Mouse (Mus musculus) adrenal gland, postnatal 0 days (tissue): Measurements from ENCODE around the gene Emc6. TPM values are rescaled to one million over a fixed set of nuclear protein-coding genes. Genes with fewer than 3 reads are reported as not detected.

Experiments used
- polyA plus RNA-seq: library from polyadenylated mRNA; unstranded; fragments of >200 nt; fragmentation: Nextera tagmentation; extraction: Ambion mirVana; gene quantifications from 2 replicates; pipeline ENCODE4 v1.2.1, GENCODE M21; 2015

Gene Emc6
- polyA plus RNA-seq, result 111 and 130 TPM in 2 replicates

GRCm38 (mm10) chr11:73176608-73177508 lies at the start of gene Emc6, which contains the start of gene Tax1bp3:
TSS of gene Emc6 (minus strand) at chr11:73177037.
TSS of gene Tax1bp3 (plus strand) at chr11:73177083.

GRCm38 (mm10) chr11:73199230-73199712 lies 22.4 kb upstream of the Emc6 start, which contains the start of gene Shpk:
TSS of gene Shpk (plus strand) at chr11:73199460.

DNA sequence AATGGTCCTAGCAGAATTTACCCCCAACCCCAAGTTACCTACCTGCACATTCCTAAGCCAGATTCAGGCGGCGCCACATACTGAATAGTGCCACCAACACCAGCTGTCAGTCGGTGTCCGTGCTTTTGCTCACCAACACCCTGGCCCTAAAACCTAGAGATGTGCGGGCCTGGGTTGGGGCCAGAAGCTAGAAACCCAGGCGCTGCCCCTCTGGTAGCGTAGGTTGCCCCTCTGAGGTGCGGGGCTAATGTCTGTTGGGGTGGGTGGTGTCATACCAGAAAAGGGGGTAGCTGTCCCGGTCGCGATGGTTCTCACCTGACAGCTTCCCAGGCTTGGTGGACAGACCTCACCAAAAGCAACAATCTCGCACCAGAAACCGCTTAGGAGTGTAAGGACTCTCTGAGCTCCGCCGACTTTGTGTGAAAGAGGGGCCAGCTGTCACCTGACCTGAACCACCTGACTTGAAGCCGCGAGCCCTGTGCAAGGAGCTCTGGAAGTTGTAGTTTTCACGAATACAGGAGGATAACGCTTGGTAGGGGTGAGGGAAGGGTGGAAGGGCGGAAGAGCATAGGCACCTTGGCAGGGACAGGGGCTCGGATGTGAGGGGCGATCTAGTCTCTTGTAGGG lies 21.9 kb upstream of the Emc6 start, which contains the start of gene Ctns:
TSS of gene Ctns (minus strand) at position 440 of the 627 bp plus-strand sequence.

GRCm38 (mm10) chr11:73159957-73160810 lies 16.7 kb downstream of the Emc6 start, which contains the start of gene P2rx5:
TSS of gene P2rx5 (plus strand) at chr11:73160421.

GRCm38 (mm10) chr11:73137591-73138501 lies 39.0 kb downstream of the Emc6 start, which contains the start of gene Haspin:
TSS of gene Haspin (minus strand) at chr11:73138294.

Other genes starting within 250 kb of the Emc6 start
- 4.7 and 4.8 TPM in 2 replicates for gene Atp2a3, start 215.9 kb downstream of the Emc6 start, polyA plus RNA-seq
- gene P2rx1, start 177.9 kb downstream of the Emc6 start, polyA plus RNA-seq, result 1.0 and 1.1 TPM in 2 replicates
- gene Camkk1, start 158.0 kb downstream of the Emc6 start, polyA plus RNA-seq, result 2.2 and 2.8 TPM in 2 replicates
- gene Ncbp3, start 129.3 kb downstream of the Emc6 start, polyA plus RNA-seq, result 5.6 and 8.5 TPM in 2 replicates
- gene Itgae, start 86.5 kb downstream of the Emc6 start, polyA plus RNA-seq, result 0.03 and 0.21 TPM in 2 replicates
- 2.9 and 3.1 TPM in 2 replicates for gene Haspin, start 38.7 kb downstream of the Emc6 start, polyA plus RNA-seq
- 0.50 TPM in 2 replicates for gene P2rx5, start 16.6 kb downstream of the Emc6 start, polyA plus RNA-seq
- gene Tax1bp3, start within 50 bp of the Emc6 start, polyA plus RNA-seq, result 152 and 167 TPM in 2 replicates
- 12.1 and 15.4 TPM in 2 replicates for gene Ctns, start 22.0 kb upstream of the Emc6 start, polyA plus RNA-seq
- 4.2 and 5.5 TPM in 2 replicates for gene Shpk, start 22.4 kb upstream of the Emc6 start, polyA plus RNA-seq
- gene Trpv1, start 57.3 kb upstream of the Emc6 start, polyA plus RNA-seq, result 0.10 and 0.35 TPM in 2 replicates
- 0.06 and 0.08 TPM in 2 replicates for gene Trpv3, start 90.4 kb upstream of the Emc6 start, polyA plus RNA-seq
- 10.5 and 20.1 TPM in 2 replicates for gene Aspa, start 152.6 kb upstream of the Emc6 start, polyA plus RNA-seq
- gene Gm49340, start 152.7 kb upstream of the Emc6 start, polyA plus RNA-seq, result not detected in 2 replicates
- gene Spata22, start 152.7 kb upstream of the Emc6 start, polyA plus RNA-seq, result 0.57 TPM in 1 of 2 replicates, not detected in the other
- gene Olfr20, start 173.7 kb upstream of the Emc6 start, polyA plus RNA-seq, result not detected in 2 replicates
- not detected in 2 replicates for gene Olfr376, start 194.2 kb upstream of the Emc6 start, polyA plus RNA-seq
- not detected in 2 replicates for gene Olfr1, start 222.6 kb upstream of the Emc6 start, polyA plus RNA-seq